In the genomic region with DNA sequence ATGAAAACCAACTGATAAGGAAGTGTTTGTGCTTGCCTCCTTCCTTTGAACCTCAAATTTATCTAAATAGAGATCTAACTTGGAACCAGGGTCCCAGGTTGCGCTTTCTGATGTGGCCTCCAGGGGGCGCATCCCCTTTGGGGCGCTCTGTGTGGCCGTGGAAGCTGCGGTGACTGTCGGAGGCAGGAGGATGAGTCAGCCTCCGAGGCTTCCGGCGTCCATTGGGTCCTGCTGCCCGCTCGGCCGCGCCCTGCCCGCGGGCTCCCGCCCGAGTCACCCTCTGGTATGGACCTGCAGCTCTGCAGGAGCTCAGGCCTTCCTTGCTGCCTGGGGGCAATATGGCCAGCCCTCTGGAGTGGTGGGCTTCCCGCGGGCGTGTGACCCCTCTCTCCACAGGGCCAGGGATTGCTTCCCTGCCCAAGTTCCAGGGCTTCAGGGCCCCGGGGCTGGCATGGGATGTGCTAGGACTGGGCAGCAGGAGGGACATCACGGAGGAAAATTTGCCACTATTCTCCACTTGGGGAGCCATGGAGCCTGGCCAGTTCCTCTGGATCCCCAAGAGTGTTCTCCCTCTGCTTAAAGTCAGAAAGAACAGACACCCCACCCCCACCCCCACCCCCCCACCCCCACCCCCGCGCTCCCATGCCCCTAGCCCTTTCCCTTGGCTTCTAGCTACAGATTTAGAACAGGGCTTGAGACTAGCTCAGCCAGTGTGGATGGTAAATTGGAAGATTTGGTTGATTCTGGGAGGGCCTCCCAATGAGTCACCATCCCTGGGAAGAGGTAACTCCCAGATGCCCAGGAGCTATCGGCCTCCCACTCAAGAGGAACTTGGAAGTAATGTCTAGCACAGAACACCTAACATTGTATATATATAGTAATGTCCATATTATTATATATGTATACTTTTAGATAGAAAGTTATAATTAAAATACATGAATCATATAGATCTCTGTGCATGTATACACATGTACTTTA, we compare ENCODE assay signal across 7 mouse cellular contexts. TPM values are rescaled to one million over a fixed set of nuclear protein-coding genes. Genes with fewer than 3 reads are reported as not detected.
A peak's percentile ranks its signal among the peaks of the same experiment; 100 is the strongest.
DNase-seq lines count a peak whose midpoint lies in the region; ATAC-seq and TF ChIP-seq lines count a peak whose summit lies in the region.

No protein-coding gene starts in this region.

- H3K27me3 ChIP-seq in embryonic facial prominence, embryonic 11.5 days (ENCODE audit: control insufficient read depth, insufficient read depth, low read length): no peaks in the 10 kb centered on the region
- no peaks in the 10 kb centered on the region for H3K27me3 ChIP-seq in kidney, adult 2 months (replicated peaks; ENCODE audit: control insufficient read depth, insufficient read depth, low read length)
- no peaks in the 10 kb centered on the region for H3K27me3 ChIP-seq in limb, embryonic 13.5 days
- H3K27me3 ChIP-seq in midbrain, embryonic 15.5 days (replicated peaks): 0 out of 2 replicates have a peak, but pooled peaks cover 3% of the 10 kb centered on the region

- H3K9ac ChIP-seq in embryonic facial prominence, embryonic 11.5 days (replicated peaks; ENCODE audit: low read length): peak overlapping the region; percentile 68
- H3K9ac ChIP-seq in limb, embryonic 13.5 days: peak overlapping the region; percentile 65
- peak overlapping the region; percentile 50 for H3K9ac ChIP-seq in midbrain, embryonic 15.5 days

- TF ChIP-seq CTCF in kidney, adult 2 months (conservative IDR thresholded peaks at IDR 0.05; ENCODE audit: insufficient read depth, insufficient read length, low read depth, low read length): peak; percentile 83

- ATAC-seq in embryonic facial prominence, embryonic 11.5 days (replicated peaks; ENCODE audit: insufficient number of reproducible peaks, low FRiP score, low TSS enrichment, low read depth): peak; percentile 66
- ATAC-seq in limb, embryonic 13.5 days (ENCODE audit: low FRiP score, low read depth): peak; percentile 71
- ATAC-seq in midbrain, embryonic 15.5 days (replicated peaks): peak; percentile 88

- no peaks in the 10 kb centered on the region for H3K9me3 ChIP-seq in embryonic facial prominence, embryonic 11.5 days (replicated peaks; ENCODE audit: control insufficient read depth, low read length)
- no peaks in the 10 kb centered on the region for H3K9me3 ChIP-seq in limb, embryonic 13.5 days
- H3K9me3 ChIP-seq in midbrain, embryonic 15.5 days: no peaks in the 10 kb centered on the region

- no peak for TF ChIP-seq POLR2A in kidney, adult 2 months (IDR thresholded peaks at IDR 0.05; ENCODE audit: low read depth, low read length)

- DNase-seq in adrenal gland, postnatal 25 days: peak; percentile 87
- DNase-seq in embryonic facial prominence, embryonic 11.5 days (ENCODE audit: low spot score): peak; percentile 91
- peak; percentile 87 to 88 for DNase-seq in heart, adult 18-20 months
- peak; percentile 81 for DNase-seq in kidney, adult 2 months
- peak; percentile 62 to 80 for DNase-seq in spleen, adult 18-20 months

- WGBS in embryonic facial prominence, embryonic 11.5 days: 2% methylated on average over 25 of the region's 25 CpGs
- 2% methylated on average over 25 of the region's 25 CpGs for WGBS in kidney, adult 2 months
- 3% methylated on average over 25 of the region's 25 CpGs for WGBS in limb, embryonic 13.5 days
- 2% methylated on average over 23 of the region's 25 CpGs for WGBS in midbrain, embryonic 15.5 days

- no peaks in the 10 kb centered on the region for H3K36me3 ChIP-seq in embryonic facial prominence, embryonic 11.5 days (replicated peaks; ENCODE audit: control insufficient read depth, insufficient read depth, low read depth, low read length)
- H3K36me3 ChIP-seq in kidney, adult 2 months (ENCODE audit: control insufficient read depth, insufficient read depth, low read length): no peaks in the 10 kb centered on the region
- H3K36me3 ChIP-seq in limb, embryonic 13.5 days: no peaks in the 10 kb centered on the region
- no peaks in the 10 kb centered on the region for H3K36me3 ChIP-seq in midbrain, embryonic 15.5 days (replicated peaks)

- no peaks in the 10 kb centered on the region; the same call in 1 of the 2 replicates for H3K4me1 ChIP-seq in embryonic facial prominence, embryonic 11.5 days (ENCODE audit: control insufficient read depth, insufficient read depth, low read length)
- H3K4me1 ChIP-seq in kidney, adult 2 months (ENCODE audit: control insufficient read depth, insufficient read depth, low read length): peaks cover 7% of the 10 kb centered on the region
- peaks cover 51% of the 10 kb centered on the region for H3K4me1 ChIP-seq in limb, embryonic 13.5 days
- H3K4me1 ChIP-seq in midbrain, embryonic 15.5 days: peaks cover 18% of the 10 kb centered on the region; the same call in 1 of the 2 replicates

- H3K27ac ChIP-seq in embryonic facial prominence, embryonic 11.5 days (replicated peaks; ENCODE audit: low read depth, low read length): 0 out of 2 replicates have a peak overlapping the region, but pooled peaks have one; percentile 13
- peak overlapping the region; percentile 67; the same call in 1 of the 2 replicates for H3K27ac ChIP-seq in kidney, adult 2 months (ENCODE audit: insufficient read depth, low read depth, low read length)
- peak overlapping the region; percentile 69; the same call in 1 of the 2 replicates for H3K27ac ChIP-seq in limb, embryonic 13.5 days
- peak overlapping the region; percentile 52 for H3K27ac ChIP-seq in midbrain, embryonic 15.5 days

- H3K4me2 ChIP-seq in embryonic facial prominence, embryonic 11.5 days (ENCODE audit: low read depth, low read length): peak overlapping the region; percentile 92
- peak overlapping the region; percentile 89 for H3K4me2 ChIP-seq in limb, embryonic 13.5 days (replicated peaks)
- H3K4me2 ChIP-seq in midbrain, embryonic 15.5 days: peak overlapping the region; percentile 92

- peak overlapping the region; percentile 41 for H3K4me3 ChIP-seq in embryonic facial prominence, embryonic 11.5 days (ENCODE audit: low read depth, low read length)
- H3K4me3 ChIP-seq in kidney, adult 2 months (ENCODE audit: insufficient read depth, low read depth, low read length): peak overlapping the region; percentile 37; the same call in 1 of the 2 replicates
- peak overlapping the region; percentile 47 for H3K4me3 ChIP-seq in limb, embryonic 13.5 days
- peak overlapping the region; percentile 41 for H3K4me3 ChIP-seq in midbrain, embryonic 15.5 days

RNA-seq across cellular contexts. Expression of a gene that starts 46.1 kb away (rescaled TPM):
- 0.30 and 0.38 TPM in 2 replicates for total RNA-seq in adrenal gland, postnatal 25 days (2021)
- 0.08 and 0.20 TPM in 2 replicates for polyA plus RNA-seq in embryonic facial prominence, embryonic 11.5 days (2014; fragmentation: Nextera tagmentation; extraction: Ambion mirVana)
- not detected for total RNA-seq in heart, adult 18-20 months (2021)
- polyA plus RNA-seq in kidney, adult 2 months (2012; rRNA removed): 6.1 and 7.1 TPM in 2 replicates
- polyA plus RNA-seq in limb, embryonic 13.5 days (2015; fragmentation: Nextera tagmentation; extraction: Ambion mirVana): 0.67 and 0.86 TPM in 2 replicates
- polyA plus RNA-seq in midbrain, embryonic 15.5 days (2015; fragmentation: Nextera tagmentation; extraction: Ambion mirVana): 0.23 and 0.32 TPM in 2 replicates

Comparison
In these comparisons a context has a peak if more than half of its experiments do, and no peak if none do; other contexts are left out.
1. Peak in every context shown above with its lines: DNase-seq, ATAC-seq, H3K4me3 ChIP-seq and H3K27ac ChIP-seq.
2. H3K27ac ChIP-seq: peak in every context shown above with its lines; median percentile 69 in limb, embryonic 13.5 days; 67 in kidney, adult 2 months; 52 in midbrain, embryonic 15.5 days; 13 in embryonic facial prominence, embryonic 11.5 days.